Mouse (Mus musculus): ENCODE results near the gene Ccdc103.
A peak's percentile ranks its signal among the peaks of the same experiment; 100 is the strongest.

The Ccdc103 gene

DNA sequence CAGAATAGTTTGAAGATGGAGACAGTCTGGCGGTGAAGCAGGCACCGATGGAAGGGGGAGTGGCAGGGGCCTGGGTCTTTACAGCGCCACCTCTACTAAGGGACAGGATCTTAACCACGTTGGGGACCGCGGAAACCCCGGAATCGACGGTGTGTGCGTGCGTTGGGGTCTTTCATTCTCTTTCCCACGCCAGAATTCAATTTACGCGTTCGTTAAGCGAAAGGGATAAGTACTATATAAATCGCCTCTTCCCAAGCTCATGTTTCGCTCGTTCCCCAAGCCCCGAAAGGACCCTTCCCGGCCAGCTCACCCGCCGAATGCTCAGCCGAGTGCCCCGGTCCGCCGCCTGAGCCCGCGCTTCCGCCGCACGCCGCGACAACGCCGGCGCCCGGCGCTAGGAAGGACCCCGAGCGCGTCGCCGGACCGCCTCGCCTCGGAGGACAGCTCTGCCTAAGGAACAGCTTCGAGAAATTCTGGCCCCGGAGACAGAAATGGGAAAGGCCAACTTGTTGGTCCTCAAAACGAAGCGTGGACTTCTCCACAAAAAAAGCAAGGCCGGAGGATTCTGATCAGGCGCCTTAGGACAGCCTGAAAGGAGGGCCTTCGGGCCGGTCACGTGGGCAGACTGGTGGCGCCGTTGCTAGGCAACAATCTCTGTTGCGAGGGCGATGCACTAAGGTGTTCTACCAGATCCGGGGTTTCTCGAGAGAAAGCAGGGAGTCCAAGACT lies at the start of gene Ccdc103, which contains the start of gene Eftud2:
Gene Ccdc103, plus strand, starts transcription at position 620 of the 729 bp plus-strand sequence.
Gene Eftud2, minus strand, starts transcription at position 401 of the 729 bp plus-strand sequence.
- DNase-seq: peak; percentile 99

GRCm38 (mm10) chr11:102832700-102833297 lies 48.2 kb upstream of the Ccdc103 start:
- DNase-seq: peak; percentile 81

- peak; percentile 98 for DNase-seq
These were observed 46.8 kb upstream of the Ccdc103 start for GRCm38 (mm10) chr11:102834219-102834618.

DNA sequence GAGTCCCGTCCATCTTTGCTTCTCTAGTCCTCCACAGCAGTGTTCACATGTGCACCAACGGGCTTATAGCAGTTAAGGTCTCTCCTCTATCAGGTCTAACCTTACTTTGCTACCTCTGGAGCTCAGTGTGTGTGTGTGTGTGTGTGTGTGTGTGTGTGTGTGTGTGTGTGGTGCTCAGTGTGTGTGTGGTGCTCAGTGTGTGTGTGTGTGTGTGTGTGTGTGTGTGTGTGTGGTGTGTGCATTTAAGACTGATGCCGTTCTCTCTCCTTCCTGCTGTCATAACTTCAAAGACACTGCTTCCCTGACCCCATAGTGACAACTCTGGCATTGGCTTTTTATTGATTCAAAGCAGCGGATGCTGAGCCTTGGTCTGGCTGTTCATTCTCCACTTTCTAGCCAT lies 45.5 kb upstream of the Ccdc103 start, which contains the start of gene Higd1b:
Gene Higd1b, plus strand, starts transcription at position 301 of the 400 bp plus-strand sequence.
- DNase-seq: no peak

DNA sequence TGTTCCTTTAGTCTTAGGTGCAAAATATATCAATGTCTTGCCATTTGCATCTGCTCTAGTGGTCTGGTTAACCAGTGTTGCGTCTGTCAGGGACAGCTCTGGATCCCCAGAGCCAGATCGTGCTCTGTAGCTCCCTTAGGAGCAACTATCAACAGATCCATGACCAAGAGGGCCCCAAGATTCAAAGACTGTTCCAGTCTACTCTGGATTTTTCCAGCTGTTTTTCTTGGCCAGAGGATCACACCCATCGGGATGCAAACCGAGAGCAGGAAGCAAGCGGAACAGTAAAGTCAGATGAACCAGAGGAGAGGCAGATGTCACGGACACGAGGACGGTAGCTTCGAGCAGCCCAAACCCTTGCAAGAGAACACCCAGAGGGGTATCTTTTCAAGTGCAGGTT lies 44.9 kb upstream of the Ccdc103 start:
- DNase-seq: peak; percentile 97

- no peak for DNase-seq
These were observed 43.6 kb upstream of the Ccdc103 start for GRCm38 (mm10) chr11:102837385-102837784.

DNA sequence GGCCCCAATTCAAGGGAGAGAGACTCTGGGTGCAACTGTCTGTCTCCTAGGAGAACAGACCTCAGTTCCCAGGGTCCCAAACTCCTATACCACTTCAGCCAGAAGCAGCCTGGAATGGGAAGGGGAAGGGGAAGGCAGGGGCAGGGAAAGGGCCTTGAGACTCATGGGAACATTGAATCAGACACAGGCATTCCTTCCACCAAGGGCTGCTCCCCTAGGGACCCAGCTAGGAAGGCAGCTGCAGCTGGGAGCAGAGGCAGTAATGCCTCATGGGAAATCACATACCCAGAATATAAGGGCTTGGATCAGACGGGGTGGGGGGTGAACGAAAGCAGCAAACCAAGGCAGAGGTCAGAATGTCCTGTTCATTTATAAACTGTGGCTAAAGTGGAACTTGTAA lies 42.9 kb upstream of the Ccdc103 start:
- DNase-seq: peak; percentile 98

- DNase-seq: peak; percentile 92
These were observed 42.3 kb upstream of the Ccdc103 start for GRCm38 (mm10) chr11:102838616-102839150.

DNA sequence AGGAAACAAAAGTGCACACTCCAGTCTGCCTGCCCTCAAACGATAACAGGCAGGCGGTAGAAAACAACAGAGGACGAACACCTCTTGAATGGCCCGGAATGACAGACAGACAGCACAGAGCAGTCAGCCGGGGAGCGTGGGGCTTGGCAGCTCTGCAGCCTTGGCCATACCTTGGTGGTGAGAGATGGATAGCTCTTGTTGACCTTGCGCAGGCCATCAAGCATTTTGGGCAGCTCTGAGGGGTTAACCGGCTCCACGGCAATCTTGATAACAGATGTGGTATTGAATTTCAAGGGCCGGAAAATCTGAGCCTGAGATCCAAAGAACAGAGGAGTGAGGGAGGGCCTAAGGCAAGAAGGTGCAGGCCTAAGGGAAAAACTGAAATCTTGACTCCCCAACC lies 35.1 kb upstream of the Ccdc103 start:
- DNase-seq: no peak

- DNase-seq: no peak
These were observed 29.1 kb upstream of the Ccdc103 start for GRCm38 (mm10) chr11:102851883-102852282.

DNA sequence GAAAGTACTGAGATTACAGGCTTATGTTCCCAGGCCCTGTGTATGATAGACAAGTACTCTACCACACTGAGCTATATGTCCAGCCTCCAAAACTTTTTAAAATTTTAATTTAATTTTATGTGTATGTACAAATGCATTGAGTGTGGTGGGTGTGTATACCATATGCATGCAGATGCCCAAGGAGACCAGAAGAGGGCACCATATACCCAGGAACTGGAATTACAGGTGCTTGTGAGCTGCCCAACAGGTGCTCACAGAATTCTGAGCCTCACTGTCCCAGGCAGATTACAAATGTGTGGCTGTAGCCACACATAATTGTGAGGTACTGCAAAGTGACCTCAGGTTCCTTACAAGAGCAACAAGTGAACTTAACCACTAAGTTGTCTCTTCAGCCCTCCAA lies 27.2 kb upstream of the Ccdc103 start:
- no peak for DNase-seq

GRCm38 (mm10) chr11:102855941-102856340 lies 25.1 kb upstream of the Ccdc103 start:
- no peak for DNase-seq

DNA sequence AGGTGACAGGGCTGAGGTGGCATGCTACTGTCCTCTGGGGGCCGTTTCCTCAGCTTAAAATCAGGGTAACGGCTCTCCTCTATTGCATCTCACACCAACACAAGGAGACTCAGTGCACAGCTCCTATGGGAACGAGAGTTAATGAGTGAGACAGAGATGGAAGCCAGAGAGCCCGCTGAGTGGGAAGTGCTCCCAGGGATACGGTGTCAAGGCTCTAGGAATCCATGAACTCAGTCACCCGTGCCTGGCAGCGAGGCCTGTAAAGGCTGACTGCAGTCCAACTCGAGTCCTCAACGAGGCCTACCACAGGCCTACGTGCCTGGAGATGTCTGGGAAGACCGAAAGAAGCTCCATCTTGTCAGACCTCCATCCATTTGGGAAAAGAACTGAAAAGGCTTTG lies 22.1 kb upstream of the Ccdc103 start:
- no peak for DNase-seq

GRCm38 (mm10) chr11:102859933-102860332 lies 21.1 kb upstream of the Ccdc103 start:
- DNase-seq: no peak

DNA sequence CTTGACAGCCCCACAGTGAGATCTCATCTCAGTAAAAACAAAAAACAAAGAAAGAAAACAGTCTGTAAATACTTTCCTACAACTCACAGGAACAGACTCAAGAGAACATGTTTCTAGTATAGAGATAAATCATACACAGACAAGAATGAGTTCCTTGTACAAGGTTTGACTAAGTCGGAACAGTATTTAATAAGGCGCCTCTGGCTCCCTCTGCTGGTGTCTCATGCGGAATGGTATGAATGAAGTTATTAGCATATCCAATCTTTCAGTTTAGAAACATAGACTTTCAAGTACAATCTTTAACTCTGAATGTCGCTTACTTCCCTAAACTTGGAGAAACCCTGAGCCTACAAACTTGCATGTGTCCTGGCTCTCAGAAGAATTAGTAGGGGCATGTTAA lies 16.7 kb upstream of the Ccdc103 start:
- no peak for DNase-seq

DNA sequence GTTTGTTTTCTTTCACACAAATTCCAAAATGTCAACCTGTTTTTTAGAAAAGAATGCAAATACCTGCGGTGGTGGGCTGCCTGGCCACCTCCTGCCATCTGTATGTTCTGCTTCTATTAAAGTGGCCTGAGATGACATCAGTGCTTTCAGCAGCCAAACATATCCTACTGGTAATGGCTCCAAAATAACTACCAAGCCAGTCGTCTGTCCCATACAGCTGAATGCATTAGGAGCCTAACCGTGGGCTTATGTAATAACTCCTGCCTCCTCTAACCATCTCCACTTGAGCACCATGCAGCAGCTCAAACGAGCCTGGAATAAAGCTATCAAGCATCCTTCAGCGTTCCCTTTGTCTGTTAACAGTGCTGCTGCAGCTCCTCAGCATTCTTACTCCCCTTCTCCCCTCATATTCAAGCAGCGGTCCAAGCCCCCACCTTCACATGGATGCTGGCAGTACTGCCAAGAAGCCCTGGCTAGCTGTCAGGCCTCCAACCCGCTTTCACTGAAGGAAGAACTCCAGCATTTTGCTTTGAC lies 6.1 kb upstream of the Ccdc103 start:
- no peak for DNase-seq

DNA sequence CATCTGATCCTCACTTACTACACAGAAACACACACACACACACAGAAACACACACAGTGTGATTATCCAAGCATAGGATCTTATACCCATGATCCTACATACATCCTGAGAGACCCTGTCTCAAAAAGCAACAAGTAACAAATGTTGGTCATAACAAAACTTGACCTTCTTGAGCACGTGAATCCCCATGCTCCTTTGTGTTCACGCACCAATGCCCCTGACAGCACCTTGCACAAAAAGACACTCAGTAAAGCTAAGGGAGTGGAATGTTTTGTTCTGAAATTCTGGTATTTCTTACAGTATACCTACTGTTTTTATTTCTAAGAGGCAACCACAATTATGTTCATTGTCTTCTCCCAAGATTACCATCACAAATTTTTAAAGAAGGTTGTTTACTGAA lies 1.4 kb upstream of the Ccdc103 start:
- no peak for DNase-seq

GRCm38 (mm10) chr11:102881314-102882198 lies 552 bp downstream of the Ccdc103 start:
- no peak for DNase-seq

GRCm38 (mm10) chr11:102884616-102885219 lies 3.7 kb downstream of the Ccdc103 start, which contains the start of gene Fam187a:
Gene Fam187a, plus strand, starts transcription at chr11:102885169.
- DNase-seq: no peak

DNA sequence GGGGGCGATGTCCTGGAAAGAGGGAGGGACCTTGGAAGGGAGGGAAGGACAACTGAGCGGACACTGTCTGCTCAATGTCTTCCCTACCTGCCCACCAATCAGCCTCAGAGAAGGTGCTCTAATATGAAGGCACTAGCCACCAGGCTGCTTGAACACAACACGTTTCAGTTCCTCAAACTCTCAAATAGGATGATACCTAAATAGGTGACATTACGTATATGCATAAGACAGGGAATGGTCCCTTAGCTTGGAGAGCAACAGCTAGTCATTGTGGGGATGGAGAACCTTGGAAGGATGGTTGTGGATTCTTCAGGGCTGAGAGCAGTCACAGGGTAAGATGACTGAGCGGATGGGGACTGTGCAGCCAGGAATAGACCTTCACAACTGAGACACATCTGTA lies 6.4 kb downstream of the Ccdc103 start:
- no peak for DNase-seq

GRCm38 (mm10) chr11:102888135-102888534 lies 7.1 kb downstream of the Ccdc103 start:
- DNase-seq: no peak

DNA sequence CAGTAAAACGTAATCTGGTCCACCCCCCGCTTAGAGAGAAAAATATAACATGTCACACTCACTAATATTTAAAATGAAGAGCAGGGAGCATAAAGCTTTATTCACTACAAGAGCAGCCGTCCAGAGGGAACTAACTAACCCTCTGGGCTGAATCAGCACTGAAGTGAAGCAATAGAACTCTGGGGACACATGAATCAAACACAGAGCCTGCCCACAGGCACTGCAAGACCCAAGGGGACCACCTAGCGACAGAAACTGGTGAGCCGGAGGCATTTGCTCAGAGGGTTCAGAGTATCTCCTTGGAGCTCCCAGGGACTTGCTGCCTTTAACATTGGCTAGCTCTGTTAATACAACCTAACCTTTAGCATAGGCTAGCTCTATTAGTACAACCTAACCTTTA lies 9.1 kb downstream of the Ccdc103 start:
- no peak for DNase-seq

Data from heart, adult 11 months (tissue).